Mouse (Mus musculus) lung, adult 2 months (tissue): ENCODE measurements around the gene Cadps.

ENCODE experiments used
- CTCF ChIP-seq: fragments of 200-500 bp; IDR thresholded peaks from 2 replicates; pipeline ENCODE4 v1.5.1; 2011; ENCODE audit warnings: mild to moderate bottlenecking, low read length, control low read depth; ENCODE audit not compliant: insufficient read depth
- POLR2A ChIP-seq: fragments of 200-500 bp; IDR thresholded peaks from 2 replicates; pipeline ENCODE4 v1.6.1; 2011; ENCODE audit warnings: low read depth, mild to moderate bottlenecking, control low read depth, low read length, borderline replicate concordance; ENCODE audit errors: extremely low read depth

DNA sequence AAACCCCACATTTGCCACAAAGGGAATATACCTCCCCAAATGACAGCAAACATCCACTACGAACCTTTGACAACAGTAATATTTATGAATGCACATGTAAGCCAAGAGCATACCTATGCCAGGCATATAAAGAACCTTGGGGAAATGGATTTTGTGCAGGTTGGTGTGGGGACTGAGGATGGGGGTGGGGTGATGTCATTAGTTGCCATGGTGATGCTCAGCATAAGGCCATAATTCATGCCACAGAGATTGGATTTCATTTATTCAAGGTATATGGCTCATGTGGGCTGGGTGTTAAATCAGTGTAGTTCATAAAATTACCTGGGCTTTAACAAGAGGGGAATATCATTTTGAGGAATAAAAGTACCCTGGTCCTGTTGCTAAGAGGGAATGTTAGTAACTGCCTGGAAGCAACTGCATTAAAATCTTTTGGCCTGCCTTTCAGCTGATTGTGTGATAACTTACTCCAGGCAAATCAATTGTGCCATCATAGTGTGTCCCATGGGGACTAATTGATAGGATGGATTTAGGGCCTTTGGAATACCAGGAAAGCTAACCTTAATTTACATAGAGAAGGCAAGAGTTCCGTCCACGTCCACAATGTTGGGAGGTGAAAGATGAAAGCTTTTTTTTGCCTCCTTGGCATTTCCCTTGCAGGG is 263.2 kb downstream of the Cadps start:
- TF ChIP-seq CTCF (no peak), POLR2A (no peak)
